Mouse (Mus musculus) MEL (cell line): ENCODE results near the gene Scfd2. TPM values are rescaled to one million over a fixed set of nuclear protein-coding genes. Genes with fewer than 3 reads are reported as not detected.

Source experiments
- DNase-seq: peaks from one replicate; pipeline ENCODE4 v3.0.0; 2011; ENCODE audit warnings: low read depth, low spot score
- H3K27ac ChIP-seq: 2 replicates; pipeline ENCODE4 v1.5.1; 2012; ENCODE audit warnings: low read depth, mild to moderate bottlenecking, control low read depth, low read length, moderate library complexity; ENCODE audit not compliant: control insufficient read depth
- H3K27me3 ChIP-seq, 2 experiments: fragments of 150-350 bp in 1 of 2; sonication (generic) in 1 of 2; 2 replicates each; pipeline ENCODE4 v1.6.1; 2012; ENCODE audit warnings: low read length in 2 of 2, mild to moderate bottlenecking in 2 of 2, improper control_type of control experiment in 1 of 2, moderate library complexity in 1 of 2; ENCODE audit not compliant: insufficient read depth in 2 of 2, control insufficient read depth in 1 of 2
- H3K36me3 ChIP-seq, 2 experiments: 2 replicates each; pipeline ENCODE4 v1.6.1; 2012 to 2014; ENCODE audit warnings: low read length in 2 of 2, improper control_type of control experiment in 1 of 2, inconsistent platforms in 1 of 2, mild to moderate bottlenecking in 1 of 2; ENCODE audit not compliant: insufficient read depth in 2 of 2, control insufficient read depth in 1 of 2
- H3K4me1 ChIP-seq, 2 experiments: fragments of 150-350 bp in 1 of 2; sonication (generic) in 1 of 2; 2 replicates each; pipeline ENCODE4 v1.6.1; 2012; ENCODE audit warnings: low read length in 2 of 2, improper control_type of control experiment in 1 of 2, mild to moderate bottlenecking in 1 of 2; ENCODE audit not compliant: insufficient read depth in 2 of 2, control insufficient read depth in 1 of 2
- H3K4me3 ChIP-seq, 2 experiments: fragments of 150-350 bp in 1 of 2; sonication (generic) in 1 of 2; 2 replicates each; pipeline ENCODE4 v1.5.1; 2012; ENCODE audit warnings: low read depth in 2 of 2, low read length in 2 of 2, mild to moderate bottlenecking in 2 of 2, moderate library complexity in 2 of 2, control low read depth in 1 of 2, improper control_type of control experiment in 1 of 2; ENCODE audit not compliant: control insufficient read depth in 1 of 2, insufficient read depth in 1 of 2
- H3K79me2 ChIP-seq: 2 replicates; pipeline ENCODE4 v1.6.1; 2012; ENCODE audit warnings: mild to moderate bottlenecking, low read length, moderate library complexity; ENCODE audit not compliant: control insufficient read depth, poor library complexity, insufficient read depth
- H3K9ac ChIP-seq: 2 replicates; pipeline ENCODE4 v1.6.1; 2012; ENCODE audit warnings: low read depth, mild to moderate bottlenecking, control low read depth, low read length, moderate library complexity; ENCODE audit not compliant: control insufficient read depth, poor library complexity, severe bottlenecking
- H3K9me3 ChIP-seq: fragments of 150-350 bp; sonication (generic); replicated peaks from 2 replicates; pipeline ENCODE4 v1.6.1; 2012; ENCODE audit warnings: mild to moderate bottlenecking, low read length, improper control_type of control experiment, moderate library complexity; ENCODE audit not compliant: insufficient read depth
- CHD1 ChIP-seq: IDR thresholded peaks from 2 replicates; pipeline ENCODE4 v1.6.1; 2012; ENCODE audit warnings: low read depth, mild to moderate bottlenecking, inconsistent platforms, low read length, improper control_type of control experiment
- GATA1 ChIP-seq: IDR thresholded peaks from 2 replicates; pipeline ENCODE4 v1.6.1; 2011; ENCODE audit warnings: low read depth, low read length, improper control_type of control experiment
- JUND ChIP-seq: IDR thresholded peaks from 2 replicates; pipeline ENCODE4 v1.6.1; 2011; ENCODE audit warnings: low read depth, mild to moderate bottlenecking, improper control_type of control experiment, low read length
- MAFK ChIP-seq: IDR thresholded peaks from 2 replicates; pipeline ENCODE4 v1.6.1; 2011; ENCODE audit warnings: low read depth, mild to moderate bottlenecking, low read length, improper control_type of control experiment, borderline replicate concordance
- MAZ ChIP-seq: IDR thresholded peaks from 2 replicates; pipeline ENCODE4 v1.6.1; 2012; ENCODE audit warnings: low read depth, mild to moderate bottlenecking, inconsistent platforms, low read length, improper control_type of control experiment
- MXI1 ChIP-seq: IDR thresholded peaks from 2 replicates; pipeline ENCODE4 v1.6.1; 2011; ENCODE audit warnings: mild to moderate bottlenecking, low read depth, low read length, improper control_type of control experiment
- NELFE ChIP-seq: IDR thresholded peaks from 2 replicates; pipeline ENCODE4 v1.6.1; 2011; ENCODE audit warnings: low read depth, low read length, improper control_type of control experiment
- NRF1 ChIP-seq: IDR thresholded peaks from 2 replicates; pipeline ENCODE4 v1.6.1; 2014; ENCODE audit warnings: low read depth, mild to moderate bottlenecking, inconsistent platforms, low read length, improper control_type of control experiment, moderate library complexity; ENCODE audit not compliant: poor library complexity, insufficient read depth, severe bottlenecking
- POLR2A ChIP-seq, 2 experiments: IDR thresholded peaks; 2 replicates each; pipeline ENCODE4 v1.6.1; 2011 to 2012; ENCODE audit warnings: low read length in 2 of 2, mild to moderate bottlenecking in 2 of 2, control low read depth in 1 of 2, improper control_type of control experiment in 1 of 2, low read depth in 1 of 2, moderate library complexity in 1 of 2; ENCODE audit not compliant: control insufficient read depth in 1 of 2, insufficient read depth in 1 of 2, poor library complexity in 1 of 2
- SMC3 ChIP-seq: IDR thresholded peaks from 2 replicates; pipeline ENCODE4 v1.6.1; 2011; ENCODE audit warnings: low read depth, low read length, improper control_type of control experiment
- TAL1 ChIP-seq: IDR thresholded peaks from 2 replicates; pipeline ENCODE4 v1.6.1; 2012; ENCODE audit warnings: mild to moderate bottlenecking, inconsistent platforms, low read length, moderate library complexity, mixed read lengths
- TBP ChIP-seq: IDR thresholded peaks from 2 replicates; pipeline ENCODE4 v1.8.0; 2011; ENCODE audit warnings: low read depth, low read length, improper control_type of control experiment
- USF1 ChIP-seq: IDR thresholded peaks from 2 replicates; pipeline ENCODE4 v1.6.1; 2014; ENCODE audit warnings: low read depth, mild to moderate bottlenecking, inconsistent platforms, low read length, improper control_type of control experiment, moderate library complexity
- USF2 ChIP-seq, 2 experiments: IDR thresholded peaks; 2 replicates each; pipeline ENCODE4 v1.6.1; 2011 to 2012; ENCODE audit warnings: improper control_type of control experiment in 2 of 2, low read length in 2 of 2, borderline replicate concordance in 1 of 2, inconsistent platforms in 1 of 2, low read depth in 1 of 2, mild to moderate bottlenecking in 1 of 2; ENCODE audit not compliant: insufficient read depth in 1 of 2
- ZNF384 ChIP-seq: IDR thresholded peaks from 2 replicates; pipeline ENCODE4 v1.6.1; 2012; ENCODE audit warnings: low read depth, mild to moderate bottlenecking, inconsistent platforms, low read length, improper control_type of control experiment
- polyA plus RNA-seq, 2 experiments: library from polyadenylated mRNA; stranded (reverse) in 1 of 2; unstranded in 1 of 2; fragments of >175 nt in 1 of 2; fragments of >200 nt in 1 of 2; gene quantifications; 2 replicates each; pipeline versions ENCODE4 v1.2.1 to v1.2.4; 2012; ENCODE audit warnings: low replicate concordance in 2 of 2, low read depth in 1 of 2; ENCODE audit not compliant: insufficient read length in 2 of 2, insufficient read depth in 1 of 2, missing spikeins in 1 of 2
- total RNA-seq: library from RNA; depleted of rRNA; stranded (reverse); fragments of 300-350 nt; gene quantifications from 2 replicates; pipeline ENCODE4 v1.2.3, GENCODE M21; 2012

Gene Scfd2
- total and polyA plus RNA-seq, 3 experiments, result 18.8 to 20.3 TPM; not detected in 1

GRCm38 (mm10) chr5:74336780-74337179 lies 194.8 kb downstream of the Scfd2 start:
- Histone ChIP-seq H3K4me3 (no peak overlapping the region), H3K36me3 (no peaks in the 10 kb centered on the region), H3K27ac (no peak overlapping the region), H3K9ac (no peak overlapping the region), H3K4me1 (no peaks in the 10 kb centered on the region), H3K9me3 (no peaks in the 10 kb centered on the region), H3K27me3 (no peaks in the 10 kb centered on the region), H3K79me2 (no peaks in the 10 kb centered on the region)
- DNase-seq, result no peak
- TF ChIP-seq TAL1, result no peak
- TF ChIP-seq CHD1, result no peak
- TF ChIP-seq JUND, result no peak
- TF ChIP-seq POLR2A (IDR thresholded peaks at IDR 0.05; ENCODE audit: control insufficient read depth in 1 of 2, insufficient read depth in 1 of 2, low read depth in 1 of 2, low read length in 2 of 2, poor library complexity in 1 of 2), result no peak
- no peak for TF ChIP-seq MXI1
- no peak for TF ChIP-seq GATA1
- TF ChIP-seq USF2 (IDR thresholded peaks at IDR 0.05; ENCODE audit: borderline replicate concordance in 1 of 2, insufficient read depth in 1 of 2, low read depth in 1 of 2, low read length in 2 of 2), result no peak
- TF ChIP-seq ZNF384, result no peak
- no peak for TF ChIP-seq USF1
- no peak for TF ChIP-seq NELFE

DNA sequence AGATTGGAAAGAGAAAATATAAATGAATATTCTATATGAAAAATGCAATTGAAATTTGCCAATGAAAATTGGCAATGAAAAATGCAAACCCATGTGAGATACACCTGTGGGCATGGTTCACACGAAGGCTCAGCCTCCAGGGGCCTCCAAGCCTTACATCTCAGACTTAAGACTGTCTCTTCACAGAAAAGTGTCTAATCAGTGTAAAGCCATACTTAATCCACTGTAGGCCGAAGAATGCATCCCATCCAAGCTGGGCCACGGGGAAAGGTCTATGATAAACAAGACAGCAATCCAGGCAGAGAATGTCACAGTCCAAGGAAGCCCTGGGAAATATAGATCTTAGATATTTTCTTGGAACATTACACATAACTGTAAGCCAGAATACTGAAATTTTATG lies 198.3 kb downstream of the Scfd2 start:
- H3K4me1 ChIP-seq, result no peaks in the 10 kb centered on the region
- no peaks in the 10 kb centered on the region for H3K27me3 ChIP-seq
- no peak overlapping the region for H3K27ac ChIP-seq
- no peaks in the 10 kb centered on the region for H3K79me2 ChIP-seq
- no peaks in the 10 kb centered on the region for H3K36me3 ChIP-seq
- no peak overlapping the region for H3K4me3 ChIP-seq
- no peak overlapping the region for H3K9ac ChIP-seq
- no peak for DNase-seq
- TF ChIP-seq MAZ (no peak), USF2 (IDR thresholded peaks at IDR 0.05; ENCODE audit: borderline replicate concordance in 1 of 2, insufficient read depth in 1 of 2, low read depth in 1 of 2, low read length in 2 of 2) (no peak), ZNF384 (no peak)
- no peaks in the 10 kb centered on the region for H3K9me3 ChIP-seq

- Histone ChIP-seq H3K27ac (no peak overlapping the region), H3K27me3 (no peaks in the 10 kb centered on the region), H3K4me1 (no peaks in the 10 kb centered on the region), H3K36me3 (no peaks in the 10 kb centered on the region), H3K79me2 (no peaks in the 10 kb centered on the region), H3K9me3 (no peaks in the 10 kb centered on the region), H3K9ac (no peak overlapping the region), H3K4me3 (no peak overlapping the region)
- TF ChIP-seq TBP, result no peak
- TF ChIP-seq USF2 (IDR thresholded peaks at IDR 0.05; ENCODE audit: borderline replicate concordance in 1 of 2, insufficient read depth in 1 of 2, low read depth in 1 of 2, low read length in 2 of 2), result no peak
- no peak for TF ChIP-seq MAFK
- TF ChIP-seq NRF1, result no peak
- TF ChIP-seq SMC3, result no peak
- DNase-seq, result no peak
Measured at GRCm38 (mm10) chr5:74326228-74326627, 205.3 kb downstream of the Scfd2 start.
